23 mouse cellular contexts compared by ENCODE assay signal in the genomic region with DNA sequence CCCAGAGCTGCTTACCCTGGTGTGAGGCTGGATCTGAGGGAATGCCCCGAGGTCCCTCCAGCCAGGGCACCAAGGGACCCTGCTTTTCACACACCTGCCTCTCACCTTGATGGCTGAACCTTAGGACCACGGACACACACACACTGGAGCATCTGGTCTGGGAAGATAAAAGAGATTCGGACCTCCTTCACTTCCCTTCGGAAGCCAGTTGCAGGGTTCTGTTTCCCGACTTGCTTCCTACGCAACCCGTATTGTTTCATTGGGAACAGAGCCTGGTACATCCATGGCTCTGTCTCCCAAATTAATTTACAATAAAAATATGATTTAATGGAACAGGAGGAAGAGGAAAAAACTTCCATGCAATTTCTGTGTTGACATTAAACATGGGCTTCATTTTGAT.
"Had no signal": no experiment of that assay in that cellular context is flagged by ENCODE, and none has a peak within 500 bp of the region (broad histone marks: within the 10 kb centered on the region; RNA-seq: fewer than 3 reads in every experiment).

No protein-coding gene starts in this region.

- DNase-seq: kidney, adult 2 months; kidney, postnatal 36 days; layer of hippocampus, postnatal 36 days; left cerebral cortex, postnatal 4 days; liver, postnatal 0 days; midbrain, embryonic 14.5 days; right cerebral cortex, adult 18-20 months; right cerebral cortex, postnatal 14 days; right cerebral cortex, postnatal 4 days; thymus, adult 2 months; thymus, postnatal 14 days had no signal

- H3K9me3 ChIP-seq: limb, embryonic 12.5 days; limb, embryonic 15.5 days; neural tube, embryonic 12.5 days; neural tube, embryonic 15.5 days had no signal

- ATAC-seq: intestine, postnatal 0 days; liver, postnatal 0 days had no signal

- H3K36me3 ChIP-seq: limb, embryonic 12.5 days; limb, embryonic 15.5 days; neural tube, embryonic 12.5 days; neural tube, embryonic 15.5 days had no signal

- H3K9ac ChIP-seq: limb, embryonic 12.5 days; limb, embryonic 15.5 days; liver, embryonic 14.5 days; liver, postnatal 0 days; neural tube, embryonic 12.5 days; neural tube, embryonic 15.5 days had no signal

- H3K4me1 ChIP-seq: limb, embryonic 12.5 days; limb, embryonic 15.5 days; megakaryocyte, embryonic 14.5 days; neural tube, embryonic 12.5 days; neural tube, embryonic 15.5 days had no signal

- H3K27ac ChIP-seq: kidney, postnatal 0 days; left cerebral cortex, adult 2 months; limb, embryonic 12.5 days; limb, embryonic 15.5 days; liver, embryonic 14.5 days; neural tube, embryonic 12.5 days; neural tube, embryonic 15.5 days; stomach, postnatal 0 days had no signal

- H3K4me3 ChIP-seq: left cerebral cortex, adult 2 months; limb, embryonic 12.5 days; limb, embryonic 15.5 days; megakaryocyte, embryonic 14.5 days; neural tube, embryonic 12.5 days; neural tube, embryonic 15.5 days had no signal

- H3K4me2 ChIP-seq: limb, embryonic 12.5 days; limb, embryonic 15.5 days; liver, embryonic 11.5 days; midbrain, embryonic 11.5 days; neural tube, embryonic 12.5 days; neural tube, embryonic 15.5 days had no signal
